Mouse (Mus musculus) MEL (cell line): ENCODE data around the gene Larp4b.

Experiments
- CHD2 ChIP-seq: IDR thresholded peaks from 2 replicates; pipeline ENCODE4 v1.6.1; 2011; ENCODE audit warnings: low read length, improper control_type of control experiment
- CTCF ChIP-seq, 3 experiments: IDR thresholded peaks in 2 of 3; conservative IDR thresholded peaks in 1 of 3; 2 replicates each; pipeline ENCODE4 v1.5.1; 2011 to 2012; ENCODE audit warnings: low read length in 3 of 3, low read depth in 2 of 3, mild to moderate bottlenecking in 2 of 3, improper control_type of control experiment in 1 of 3, inconsistent platforms in 1 of 3, mixed read lengths in 1 of 3, moderate library complexity in 1 of 3; ENCODE audit not compliant: control insufficient read depth in 1 of 3, insufficient read depth in 1 of 3, poor library complexity in 1 of 3, severe bottlenecking in 1 of 3
- E2F4 ChIP-seq: IDR thresholded peaks from 2 replicates; pipeline ENCODE4 v1.6.1; 2011; ENCODE audit warnings: low read depth, low read length, improper control_type of control experiment, borderline replicate concordance
- HCFC1 ChIP-seq: IDR thresholded peaks from 2 replicates; pipeline ENCODE4 v1.6.1; 2012; ENCODE audit warnings: low read depth, mild to moderate bottlenecking, inconsistent platforms, low read length, improper control_type of control experiment, moderate library complexity
- JUND ChIP-seq: IDR thresholded peaks from 2 replicates; pipeline ENCODE4 v1.6.1; 2011; ENCODE audit warnings: low read depth, mild to moderate bottlenecking, improper control_type of control experiment, low read length
- MAX ChIP-seq: IDR thresholded peaks from 2 replicates; pipeline ENCODE4 v1.6.1; 2011; ENCODE audit warnings: low read length, improper control_type of control experiment
- MYC ChIP-seq: IDR thresholded peaks from 2 replicates; pipeline ENCODE4 v1.6.1; 2011; ENCODE audit warnings: low read depth, mild to moderate bottlenecking, low read length, improper control_type of control experiment, moderate library complexity
- TCF12 ChIP-seq: IDR thresholded peaks from 2 replicates; pipeline ENCODE4 v1.6.1; 2014; ENCODE audit warnings: low read depth, mild to moderate bottlenecking, inconsistent platforms, low read length, improper control_type of control experiment, moderate library complexity
- USF1 ChIP-seq: IDR thresholded peaks from 2 replicates; pipeline ENCODE4 v1.6.1; 2014; ENCODE audit warnings: low read depth, mild to moderate bottlenecking, inconsistent platforms, low read length, improper control_type of control experiment, moderate library complexity
- ZC3H11A ChIP-seq: IDR thresholded peaks from 2 replicates; pipeline ENCODE4 v1.6.1; 2012; ENCODE audit warnings: low read depth, mild to moderate bottlenecking, inconsistent platforms, low read length, improper control_type of control experiment
- ZMIZ1 ChIP-seq: IDR thresholded peaks from 2 replicates; pipeline ENCODE4 v1.6.1; 2012; ENCODE audit warnings: low read depth, mild to moderate bottlenecking, inconsistent platforms, low read length, improper control_type of control experiment, moderate library complexity

- TF ChIP-seq ZC3H11A (no peak), TCF12 (no peak), MAX (no peak), CHD2 (no peak), E2F4 (no peak), JUND (no peak), CTCF (IDR thresholded peaks at IDR 0.05 in 2 of 3, conservative IDR thresholded peaks at IDR 0.05 in 1 of 3; ENCODE audit: control insufficient read depth in 1 of 3, insufficient read depth in 1 of 3, low read depth in 2 of 3, low read length in 3 of 3, poor library complexity in 1 of 3, severe bottlenecking in 1 of 3) (no peak), HCFC1 (no peak), MYC (no peak), USF1 (no peak), ZMIZ1 (no peak)
These were observed 32.3 kb upstream of the Larp4b start for GRCm38 (mm10) chr13:9061394-9061793.
